Mouse (Mus musculus): ENCODE results near the gene Sall1. TPM values are rescaled to one million over a fixed set of nuclear protein-coding genes. Genes with fewer than 3 reads are reported as not detected.

Gene Sall1
- polyA plus RNA-seq, 1 experiment from 2014 or later = 5.8 TPM

GRCm38 (mm10) chr8:89052880-89053279 lies 8.9 kb upstream of the Sall1 start:
- 91% methylated on average over 7 of the region's 7 CpGs for WGBS

GRCm38 (mm10) chr8:89046639-89047348 lies 2.8 kb upstream of the Sall1 start:
- no peak overlapping the region for H3K9ac ChIP-seq (ENCODE audit: low read depth, low read length)
- no peaks in the 10 kb centered on the region for H3K36me3 ChIP-seq (ENCODE audit: control insufficient read depth, insufficient read depth, low read length)
- no peak for ATAC-seq
- H3K27ac ChIP-seq (ENCODE audit: low read length) = no peak overlapping the region
- WGBS = 6% methylated on average over 26 of the region's 26 CpGs
- peaks cover 15% of the 10 kb centered on the region for H3K4me1 ChIP-seq (ENCODE audit: control insufficient read depth, insufficient read depth, low read length)
- H3K4me3 ChIP-seq (ENCODE audit: low read depth, low read length) = no peak overlapping the region
- peaks cover 18% of the 10 kb centered on the region for H3K27me3 ChIP-seq (ENCODE audit: control insufficient read depth, insufficient read depth, low read depth, low read length)
- H3K9me3 ChIP-seq (replicated peaks; ENCODE audit: control insufficient read depth, low read length, poor library complexity, severe bottlenecking) = no peaks in the 10 kb centered on the region
- no peak overlapping the region for H3K4me2 ChIP-seq (ENCODE audit: low read length)

More at GRCm38 (mm10) chr8:89052880-89053279, 8.9 kb upstream of the Sall1 start:
- Histone ChIP-seq H3K27ac (ENCODE audit: low read length) (no peak overlapping the region), H3K9me3 (replicated peaks; ENCODE audit: control insufficient read depth, low read length, poor library complexity, severe bottlenecking) (no peaks in the 10 kb centered on the region), H3K4me1 (ENCODE audit: control insufficient read depth, insufficient read depth, low read length) (no peaks in the 10 kb centered on the region), H3K36me3 (ENCODE audit: control insufficient read depth, insufficient read depth, low read length) (no peaks in the 10 kb centered on the region), H3K27me3 (ENCODE audit: control insufficient read depth, insufficient read depth, low read depth, low read length) (peaks cover 10% of the 10 kb centered on the region), H3K9ac (ENCODE audit: low read depth, low read length) (no peak overlapping the region), H3K4me2 (ENCODE audit: low read length) (no peak overlapping the region), H3K4me3 (ENCODE audit: low read depth, low read length) (no peak overlapping the region)
- no peak for ATAC-seq

GRCm38 (mm10) chr8:89046226-89046625 lies 2.3 kb upstream of the Sall1 start:
- WGBS = 3% methylated on average over 14 of the region's 15 CpGs
- no peaks in the 10 kb centered on the region for H3K36me3 ChIP-seq (ENCODE audit: control insufficient read depth, insufficient read depth, low read length)
- peaks cover 19% of the 10 kb centered on the region for H3K4me1 ChIP-seq (ENCODE audit: control insufficient read depth, insufficient read depth, low read length)
- H3K27me3 ChIP-seq (ENCODE audit: control insufficient read depth, insufficient read depth, low read depth, low read length) = peaks cover 18% of the 10 kb centered on the region
- ATAC-seq = no peak
- no peak overlapping the region for H3K27ac ChIP-seq (ENCODE audit: low read length)
- no peak overlapping the region for H3K9ac ChIP-seq (ENCODE audit: low read depth, low read length)
- H3K4me3 ChIP-seq (ENCODE audit: low read depth, low read length) = no peak overlapping the region
- peak overlapping the region; percentile 77 for H3K4me2 ChIP-seq (ENCODE audit: low read length)
- H3K9me3 ChIP-seq (replicated peaks; ENCODE audit: control insufficient read depth, low read length, poor library complexity, severe bottlenecking) = no peaks in the 10 kb centered on the region

GRCm38 (mm10) chr8:89045726-89046125 lies 1.8 kb upstream of the Sall1 start:
- no peak overlapping the region for H3K4me3 ChIP-seq (ENCODE audit: low read depth, low read length)
- no peak overlapping the region for H3K27ac ChIP-seq (ENCODE audit: low read length)
- no peaks in the 10 kb centered on the region for H3K36me3 ChIP-seq (ENCODE audit: control insufficient read depth, insufficient read depth, low read length)
- peak overlapping the region; percentile 77 for H3K4me2 ChIP-seq (ENCODE audit: low read length)
- ATAC-seq = no peak
- H3K27me3 ChIP-seq (ENCODE audit: control insufficient read depth, insufficient read depth, low read depth, low read length) = peaks cover 18% of the 10 kb centered on the region
- no peak overlapping the region for H3K9ac ChIP-seq (ENCODE audit: low read depth, low read length)
- H3K9me3 ChIP-seq (replicated peaks; ENCODE audit: control insufficient read depth, low read length, poor library complexity, severe bottlenecking) = no peaks in the 10 kb centered on the region
- H3K4me1 ChIP-seq (ENCODE audit: control insufficient read depth, insufficient read depth, low read length) = peaks cover 23% of the 10 kb centered on the region
- WGBS = 4% methylated on average over 17 of the region's 17 CpGs

- no peaks in the 10 kb centered on the region for H3K36me3 ChIP-seq (ENCODE audit: control insufficient read depth, insufficient read depth, low read length)
- peaks cover 23% of the 10 kb centered on the region for H3K4me1 ChIP-seq (ENCODE audit: control insufficient read depth, insufficient read depth, low read length)
- H3K9ac ChIP-seq (ENCODE audit: low read depth, low read length) = no peak overlapping the region
- H3K4me3 ChIP-seq (ENCODE audit: low read depth, low read length) = peak overlapping the region; percentile 19
- peak overlapping the region; percentile 77 for H3K4me2 ChIP-seq (ENCODE audit: low read length)
- WGBS = under 1% methylated on average over 30 of the region's 30 CpGs
- no peak for ATAC-seq
- H3K27me3 ChIP-seq (ENCODE audit: control insufficient read depth, insufficient read depth, low read depth, low read length) = peaks cover 18% of the 10 kb centered on the region
- H3K9me3 ChIP-seq (replicated peaks; ENCODE audit: control insufficient read depth, low read length, poor library complexity, severe bottlenecking) = no peaks in the 10 kb centered on the region
- H3K27ac ChIP-seq (ENCODE audit: low read length) = peak overlapping the region; percentile 38
Observed at GRCm38 (mm10) chr8:89045218-89045601, 1.2 kb upstream of the Sall1 start.

GRCm38 (mm10) chr8:89044511-89045217 lies 702 bp upstream of the Sall1 start:
- Histone ChIP-seq H3K9me3 (replicated peaks; ENCODE audit: control insufficient read depth, low read length, poor library complexity, severe bottlenecking) (no peaks in the 10 kb centered on the region), H3K9ac (ENCODE audit: low read depth, low read length) (no peak overlapping the region), H3K27me3 (ENCODE audit: control insufficient read depth, insufficient read depth, low read depth, low read length) (peaks cover 21% of the 10 kb centered on the region), H3K4me3 (ENCODE audit: low read depth, low read length) (peak overlapping the region; percentile 50), H3K4me2 (ENCODE audit: low read length) (peak overlapping the region; percentile 77), H3K36me3 (ENCODE audit: control insufficient read depth, insufficient read depth, low read length) (no peaks in the 10 kb centered on the region), H3K4me1 (ENCODE audit: control insufficient read depth, insufficient read depth, low read length) (peaks cover 23% of the 10 kb centered on the region), H3K27ac (ENCODE audit: low read length) (peak overlapping the region; percentile 38)
- WGBS = under 1% methylated on average over 31 of the region's 31 CpGs
- no peak for ATAC-seq

- no peaks in the 10 kb centered on the region for H3K9me3 ChIP-seq (replicated peaks; ENCODE audit: control insufficient read depth, low read length, poor library complexity, severe bottlenecking)
- peak overlapping the region; percentile 50 for H3K4me3 ChIP-seq (ENCODE audit: low read depth, low read length)
- peak; percentile 69 for ATAC-seq
- peaks cover 18% of the 10 kb centered on the region for H3K27me3 ChIP-seq (ENCODE audit: control insufficient read depth, insufficient read depth, low read depth, low read length)
- H3K4me1 ChIP-seq (ENCODE audit: control insufficient read depth, insufficient read depth, low read length) = peaks cover 23% of the 10 kb centered on the region
- peak overlapping the region; percentile 54 for H3K9ac ChIP-seq (ENCODE audit: low read depth, low read length)
- 1% methylated on average over 23 of the region's 32 CpGs for WGBS
- peak overlapping the region; percentile 71 for H3K27ac ChIP-seq (ENCODE audit: low read length)
- peak overlapping the region; percentile 77 for H3K4me2 ChIP-seq (ENCODE audit: low read length)
- H3K36me3 ChIP-seq (ENCODE audit: control insufficient read depth, insufficient read depth, low read length) = no peaks in the 10 kb centered on the region
Observed at GRCm38 (mm10) chr8:89043371-89043841, 556 bp downstream of the Sall1 start.

- Histone ChIP-seq H3K4me3 (ENCODE audit: low read depth, low read length) (peak overlapping the region; percentile 50), H3K4me2 (ENCODE audit: low read length) (peak overlapping the region; percentile 77), H3K27ac (ENCODE audit: low read length) (peak overlapping the region; percentile 71), H3K9me3 (replicated peaks; ENCODE audit: control insufficient read depth, low read length, poor library complexity, severe bottlenecking) (no peaks in the 10 kb centered on the region), H3K36me3 (ENCODE audit: control insufficient read depth, insufficient read depth, low read length) (no peaks in the 10 kb centered on the region), H3K4me1 (ENCODE audit: control insufficient read depth, insufficient read depth, low read length) (peaks cover 23% of the 10 kb centered on the region), H3K27me3 (ENCODE audit: control insufficient read depth, insufficient read depth, low read depth, low read length) (peaks cover 15% of the 10 kb centered on the region), H3K9ac (ENCODE audit: low read depth, low read length) (peak overlapping the region; percentile 54)
- under 1% methylated on average over 54 of the region's 80 CpGs for WGBS
- peak; percentile 82 for ATAC-seq
Observed at GRCm38 (mm10) chr8:89042560-89043370, 1.2 kb downstream of the Sall1 start.
